Mouse (Mus musculus) layer of hippocampus, postnatal 25 days (tissue): ENCODE results near the gene Ahcy. TPM values are rescaled to one million over a fixed set of nuclear protein-coding genes. Genes with fewer than 3 reads are reported as not detected.
"Not testable (repeated sequence)": the region's sequence is repeated elsewhere in the genome, so short reads cannot be mapped to it uniquely, and the experiment has no call there.

Source experiments
- DNase-seq, 2 experiments: peaks; one replicate each; pipeline ENCODE4 v3.0.0; 2022; ENCODE audit warnings: mixed read lengths in 2 of 2, low spot score in 1 of 2; ENCODE audit errors: extremely low spot score in 1 of 2
- total RNA-seq, 2 experiments: library from RNA; stranded (reverse); gene quantifications; 2 replicates each; pipeline ENCODE4 v1.2.3; 2021

The Ahcy gene
- total RNA-seq, 2 experiments from 2014 or later, result 15.4 TPM

DNA sequence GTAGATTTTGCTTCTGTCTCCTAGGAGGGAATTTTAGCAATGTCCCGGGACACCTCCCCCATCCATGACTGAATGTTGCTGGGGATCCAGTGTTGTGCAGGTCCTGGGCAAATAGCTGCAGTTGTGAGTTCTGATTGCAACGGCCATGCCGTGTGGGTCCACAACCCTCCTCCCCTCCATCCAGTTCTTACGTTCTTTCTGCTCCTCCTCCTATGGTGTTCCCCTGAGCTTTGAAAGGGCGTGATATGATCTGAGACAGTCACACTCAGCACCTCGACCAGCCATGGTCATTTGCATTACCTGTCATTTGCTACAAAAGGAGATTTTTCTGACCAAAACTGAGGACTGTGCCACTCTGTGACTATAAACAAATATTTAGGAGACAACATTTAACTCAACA is 1.4 kb upstream of the Ahcy start:
- no peak for DNase-seq

DNA sequence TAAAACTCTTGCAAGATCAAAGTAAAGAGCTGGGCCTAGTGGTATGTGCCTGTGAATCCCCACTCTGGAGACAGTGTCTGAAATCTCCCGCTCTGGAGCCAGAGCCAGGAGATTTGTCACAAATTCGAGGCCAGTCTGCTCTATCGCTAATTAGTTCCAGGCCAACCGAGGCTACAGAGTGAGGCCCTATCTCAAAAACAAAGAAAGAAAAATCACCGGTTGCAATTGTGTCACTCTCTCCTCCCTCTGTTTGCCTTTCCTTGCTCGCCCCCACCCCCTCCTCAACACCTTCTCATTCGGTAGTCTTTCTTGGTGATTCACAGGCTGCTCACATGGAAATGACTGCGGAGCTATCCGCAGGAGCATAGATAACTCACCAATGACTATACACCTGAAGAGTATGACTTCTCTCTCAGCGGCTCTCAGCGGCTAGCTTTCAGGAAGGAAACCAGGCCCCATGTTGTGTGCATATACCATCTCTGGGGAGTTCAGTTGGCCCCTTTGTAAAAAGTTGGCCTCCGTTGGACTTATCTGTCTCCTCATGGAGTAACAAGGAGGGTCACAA is 551 bp upstream of the Ahcy start:
- no peak for DNase-seq

DNA sequence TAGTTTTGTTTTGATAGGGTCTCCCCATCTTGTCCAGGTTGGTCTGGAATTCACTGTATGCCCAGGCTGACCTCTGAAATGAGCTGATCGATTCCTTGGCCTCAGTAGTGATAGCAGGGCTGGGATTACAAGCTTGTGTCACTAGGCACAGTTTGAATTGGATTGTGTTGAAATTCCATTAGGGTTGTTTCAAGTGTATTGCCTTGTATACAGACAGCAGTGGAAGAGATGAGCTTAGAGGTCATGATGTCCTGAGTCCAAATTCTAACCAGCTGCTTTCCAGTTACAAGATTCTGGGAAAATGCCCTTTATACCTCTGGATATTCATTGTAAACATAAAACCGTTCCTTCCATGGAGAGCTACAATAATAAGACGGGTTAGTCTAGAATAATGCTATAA is 950 bp downstream of the Ahcy start:
- no peak for DNase-seq

DNA sequence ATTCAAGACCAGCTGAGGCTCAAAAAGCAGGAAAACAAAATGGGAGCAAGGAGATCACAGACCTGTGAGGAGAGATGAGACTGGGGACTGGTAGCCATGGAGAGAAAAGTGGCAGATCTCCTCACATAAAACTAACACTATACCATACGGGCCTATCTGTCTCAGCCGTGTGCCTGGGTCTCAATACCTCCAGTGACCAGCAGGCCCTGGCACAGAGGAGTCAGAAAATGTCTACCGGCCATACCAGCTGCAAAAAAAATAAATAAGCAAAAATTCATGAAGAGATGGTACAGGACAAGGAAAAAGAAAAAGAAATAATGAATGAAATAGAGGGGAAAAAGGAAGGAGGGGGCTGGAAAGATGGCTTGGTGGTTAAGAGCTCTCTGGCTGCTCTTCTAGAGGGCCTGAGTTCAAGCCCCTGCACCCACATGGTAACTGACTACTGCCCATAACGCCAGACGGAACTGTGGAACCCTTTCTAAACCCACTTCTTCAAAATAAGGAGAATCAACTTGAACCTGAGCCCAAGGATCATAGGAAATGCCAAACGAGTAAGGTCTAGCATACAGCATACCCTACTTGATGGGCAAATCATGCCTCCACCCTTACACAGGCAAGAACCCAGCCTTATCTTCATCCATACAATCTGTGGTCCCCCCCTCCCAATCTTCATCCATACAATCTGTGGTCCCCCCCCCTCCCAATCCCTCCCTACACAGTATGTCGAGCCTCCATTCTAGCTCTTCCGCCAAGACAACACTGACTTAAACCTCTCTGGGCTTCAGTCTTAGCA is 1.7 kb downstream of the Ahcy start:
- no peak for DNase-seq

DNA sequence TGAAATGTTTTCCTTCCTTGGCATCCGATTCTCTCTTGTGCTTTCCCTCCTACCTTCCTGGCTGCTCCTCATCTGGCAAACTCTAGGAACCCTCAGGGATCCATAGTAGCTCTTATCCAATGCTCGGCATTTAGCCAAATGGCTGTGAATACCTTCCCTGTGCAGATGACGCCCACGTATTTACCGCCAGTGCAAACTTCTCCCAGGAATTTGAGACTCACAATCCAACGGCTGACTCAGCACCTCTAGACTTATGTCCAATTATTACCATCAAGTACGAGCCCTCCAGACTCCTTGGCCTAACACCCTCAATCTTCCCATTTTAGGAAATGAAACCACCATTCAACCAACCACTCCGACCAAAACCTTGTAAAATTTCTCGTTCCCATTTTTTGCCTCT is 3.3 kb downstream of the Ahcy start:
- DNase-seq, result no peak

DNA sequence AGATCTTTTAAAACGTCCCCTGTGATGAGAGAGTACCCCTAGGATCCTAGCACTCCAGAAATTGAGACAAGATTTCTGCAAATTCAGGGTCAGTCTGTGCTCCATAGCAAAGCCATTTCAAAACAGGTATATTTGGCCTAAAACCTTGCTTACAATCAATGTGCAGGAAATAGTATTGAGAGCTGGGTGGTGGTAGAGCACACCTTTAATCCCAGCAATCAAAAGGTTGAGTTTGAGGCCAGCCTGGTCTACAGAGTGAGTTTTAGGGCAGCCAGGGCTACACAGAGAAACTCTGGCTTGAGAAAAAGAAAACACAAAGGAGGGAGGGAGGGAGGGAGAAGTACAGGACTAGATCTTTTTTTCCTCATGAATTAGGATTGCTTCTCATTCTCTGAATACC is 16.9 kb downstream of the Ahcy start:
- no peak for DNase-seq

DNA sequence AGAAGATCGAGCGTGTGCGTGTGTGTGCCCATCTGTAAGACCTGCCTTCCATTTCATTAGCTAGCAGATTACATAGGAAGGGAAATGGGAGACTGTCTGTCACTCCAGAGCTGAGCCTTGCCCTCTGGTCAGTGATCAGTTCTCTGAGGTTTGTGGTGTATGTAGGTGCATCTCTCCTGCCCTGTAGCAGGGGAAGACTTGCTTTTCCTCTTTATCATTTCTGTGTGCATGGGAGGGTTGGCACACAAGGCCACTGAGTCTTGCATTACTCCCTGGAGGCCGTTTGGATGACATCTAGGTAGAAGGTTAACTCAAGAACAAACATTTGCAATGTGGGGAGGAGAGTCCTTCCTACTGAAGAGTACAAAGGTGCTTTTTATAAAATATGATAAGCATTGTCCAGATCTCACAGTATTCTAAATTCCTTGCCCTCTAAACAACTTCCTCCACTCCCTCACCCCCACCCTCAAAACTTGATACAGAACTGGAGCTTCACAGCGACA is 18.2 kb downstream of the Ahcy start:
- DNase-seq, result no peak

DNA sequence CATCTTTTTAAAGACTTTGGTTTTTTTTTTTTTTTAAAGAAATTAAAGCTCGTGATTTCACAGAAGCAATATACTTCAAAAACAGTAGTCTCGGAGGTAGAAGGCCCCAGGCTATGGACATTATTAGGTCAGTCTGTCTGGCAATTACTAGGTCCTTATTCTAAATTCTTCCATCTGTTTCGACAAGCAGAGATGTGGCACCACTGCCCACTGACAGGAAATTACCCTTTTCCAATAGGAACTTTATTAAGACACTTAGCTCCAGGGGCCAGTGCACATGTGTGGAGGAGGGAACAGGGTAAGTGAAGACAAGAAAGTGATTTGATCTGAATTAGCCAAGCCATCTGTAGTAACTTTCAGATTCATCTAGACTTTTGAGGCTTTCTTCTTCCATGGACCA is 19.6 kb downstream of the Ahcy start:
- no peak for DNase-seq

DNA sequence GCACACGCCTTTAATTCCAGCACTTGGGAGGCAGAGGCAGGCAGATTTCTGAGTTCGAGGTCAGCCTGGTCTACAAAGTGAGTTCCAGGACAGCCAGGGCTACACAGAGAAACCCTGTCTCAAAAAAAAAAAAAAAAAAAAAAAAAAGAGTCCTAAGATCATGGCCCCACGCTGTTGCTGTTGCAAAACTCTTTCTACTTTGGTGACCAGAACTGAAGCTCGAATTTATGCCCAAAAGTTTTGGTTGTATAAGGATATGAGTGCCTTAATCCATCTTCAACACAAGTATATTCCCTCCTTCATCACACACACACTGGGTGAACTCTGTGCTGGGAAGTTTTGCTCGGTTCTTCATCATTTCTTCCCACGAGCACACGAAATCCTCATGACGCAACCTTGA is 20.8 kb downstream of the Ahcy start:
- DNase-seq, result not testable (repeated sequence)

DNA sequence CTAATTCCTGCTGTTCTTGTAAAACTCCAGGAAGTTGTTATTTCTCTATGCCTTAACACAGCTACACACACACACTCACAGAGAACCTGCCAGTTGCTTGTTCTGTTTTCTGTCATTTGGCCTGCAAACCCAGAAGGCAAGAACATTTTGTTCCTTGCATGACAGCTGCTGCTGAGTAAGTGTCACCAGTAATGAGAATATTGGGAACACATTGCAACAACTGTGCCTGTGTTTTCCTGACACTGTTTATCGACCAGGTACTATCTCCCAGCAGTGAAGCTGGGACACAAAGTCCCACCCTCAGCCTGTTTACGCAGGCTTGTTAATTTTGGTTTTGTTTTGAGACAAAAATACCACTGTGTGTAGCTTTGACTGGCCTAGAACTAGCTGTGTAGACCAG is 21.6 kb downstream of the Ahcy start:
- DNase-seq, result no peak

DNA sequence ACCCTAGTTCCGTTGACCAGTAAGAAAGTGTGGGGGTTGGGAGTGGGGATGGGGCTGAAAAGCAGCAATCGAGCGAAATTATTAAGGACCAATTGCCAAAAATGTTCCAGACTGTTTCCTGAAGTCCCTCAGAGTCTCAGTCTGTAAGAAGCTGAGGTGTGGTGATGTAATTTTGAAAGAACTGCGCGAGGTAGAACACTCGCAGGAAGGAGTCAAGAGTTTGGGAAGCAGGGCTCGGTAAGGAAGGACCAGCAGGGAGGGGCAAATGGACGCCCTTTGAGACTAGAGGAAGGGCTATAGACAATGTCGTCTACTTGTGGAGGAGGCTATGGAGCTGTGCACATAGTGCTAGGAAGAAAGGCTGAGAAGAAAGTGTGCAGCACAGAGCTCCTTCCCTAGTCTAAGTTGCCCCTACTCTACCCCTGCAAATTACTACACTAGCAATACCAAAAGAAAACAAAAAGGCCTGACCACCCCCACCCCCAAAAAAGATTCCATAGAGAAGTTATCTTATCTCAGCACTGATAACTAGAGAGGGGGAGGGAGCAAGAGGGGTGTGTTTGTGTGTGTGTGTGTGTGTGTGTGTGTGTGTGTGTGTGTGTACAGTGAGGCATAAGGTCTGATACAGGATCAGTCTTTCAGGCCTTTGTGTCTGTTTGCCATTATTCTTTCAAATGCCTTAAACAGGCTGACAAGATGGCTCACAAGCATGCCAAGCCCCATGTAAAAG is 22.5 kb downstream of the Ahcy start:
- no peak for DNase-seq

DNA sequence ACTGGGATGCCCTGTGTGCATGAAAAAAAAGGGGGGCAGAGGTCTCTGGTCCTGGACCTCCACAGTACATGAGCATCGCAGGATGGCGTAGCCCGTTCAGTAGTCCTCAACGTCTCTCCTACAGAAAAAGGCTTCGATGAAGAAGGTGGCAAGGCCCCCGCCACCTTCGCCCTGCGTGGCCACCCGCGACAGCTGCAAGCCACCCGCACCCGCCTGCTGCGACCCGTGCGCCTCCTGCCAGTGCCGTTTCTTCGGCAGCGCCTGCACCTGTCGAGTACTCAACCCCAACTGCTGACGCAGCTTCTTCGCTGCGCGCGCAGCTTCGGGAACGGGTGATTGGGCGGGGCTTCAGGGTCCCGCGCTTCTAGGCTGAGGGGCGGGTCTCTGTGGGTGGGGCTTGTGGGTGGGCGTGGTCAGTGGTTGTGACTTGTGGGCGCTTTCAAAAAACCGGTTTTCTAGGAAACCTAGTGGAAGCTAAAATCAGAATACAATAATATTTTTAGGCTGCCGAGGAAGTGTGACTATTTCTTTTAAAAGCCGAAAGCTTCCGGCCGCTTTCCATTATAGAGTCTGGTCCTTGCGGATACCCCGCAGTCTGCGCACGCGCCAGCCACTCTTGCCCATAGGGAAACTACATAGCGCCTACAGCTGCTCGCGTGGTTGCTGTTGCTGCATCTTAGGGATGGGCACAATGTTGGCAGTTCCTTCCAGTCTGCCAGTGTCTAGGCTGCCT is 23.6 kb downstream of the Ahcy start:
- peak; percentile 91 to 92 for DNase-seq

DNA sequence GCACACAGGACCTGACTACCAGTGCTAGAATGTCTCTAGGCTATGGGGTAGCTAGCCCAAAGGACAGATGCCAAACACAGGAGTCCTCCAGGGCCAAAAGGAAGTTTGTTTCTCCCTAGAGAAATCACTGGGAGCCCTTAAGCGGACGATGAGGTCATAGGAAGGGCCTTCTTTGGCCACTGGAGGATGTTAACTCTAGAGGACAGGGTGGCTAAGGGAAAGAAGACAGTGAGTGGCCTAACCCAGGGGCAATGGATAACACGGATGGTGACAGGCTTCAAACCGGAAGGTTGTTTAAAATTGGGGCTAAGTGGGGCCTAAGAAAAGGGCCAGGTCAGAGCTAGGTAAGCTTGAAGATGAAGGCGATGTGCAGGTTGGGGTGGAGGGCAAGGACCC is 24.2 kb downstream of the Ahcy start:
- no peak for DNase-seq

DNA sequence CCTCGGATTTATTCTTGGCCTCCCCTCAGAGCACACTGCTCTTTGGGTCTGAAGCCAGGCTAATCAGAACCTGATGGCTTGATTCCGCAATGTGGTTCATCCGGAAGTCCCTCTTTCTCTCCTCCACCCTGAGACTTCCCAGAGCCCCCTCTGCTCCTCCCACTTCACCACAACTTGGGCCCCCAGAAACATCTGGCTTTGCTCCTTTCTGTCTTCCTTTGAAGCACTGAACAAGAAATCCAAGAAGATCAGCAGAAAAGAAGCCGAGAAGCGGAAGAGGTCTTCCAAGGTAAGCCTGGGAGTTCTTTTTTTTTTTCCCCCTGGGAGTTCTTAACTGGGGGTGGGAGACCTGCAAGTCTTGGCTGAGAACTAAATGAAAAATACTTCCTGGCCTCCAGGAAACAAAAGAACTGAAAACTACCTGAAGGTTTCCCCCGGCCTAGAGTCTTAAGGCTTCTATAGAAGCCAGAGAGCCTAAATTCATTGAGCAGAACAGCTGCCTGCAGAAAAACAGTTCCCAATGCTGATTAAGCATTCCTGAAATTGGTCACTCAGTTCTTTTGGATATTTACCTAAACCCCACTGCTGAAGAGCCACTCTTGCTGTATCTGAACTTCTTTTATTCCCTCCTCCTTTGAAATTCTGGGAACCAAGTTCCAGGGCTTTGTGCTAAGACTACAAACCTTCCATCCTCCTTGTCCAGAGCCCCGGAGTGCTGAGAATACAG is 26.7 kb downstream of the Ahcy start:
- no peak for DNase-seq

DNA sequence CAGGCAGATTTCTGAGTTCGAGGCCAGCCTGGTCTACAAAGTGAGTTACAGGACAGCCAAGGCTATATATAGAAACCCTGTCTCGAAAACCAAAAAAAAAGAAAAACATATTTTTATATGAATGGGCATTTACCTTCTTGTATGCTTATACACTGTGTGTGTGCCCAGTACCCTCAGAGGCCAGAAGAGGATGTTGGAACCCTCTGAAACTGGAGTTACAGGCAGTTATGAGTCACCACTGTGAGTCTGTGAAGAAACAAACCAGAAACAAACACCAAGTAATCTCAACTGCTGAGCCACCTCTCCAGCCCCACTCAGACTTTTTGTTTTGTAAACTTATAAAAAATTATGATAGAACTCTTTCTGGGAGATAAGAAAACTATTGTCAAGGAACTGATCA is 27.5 kb downstream of the Ahcy start:
- no peak for DNase-seq

DNA sequence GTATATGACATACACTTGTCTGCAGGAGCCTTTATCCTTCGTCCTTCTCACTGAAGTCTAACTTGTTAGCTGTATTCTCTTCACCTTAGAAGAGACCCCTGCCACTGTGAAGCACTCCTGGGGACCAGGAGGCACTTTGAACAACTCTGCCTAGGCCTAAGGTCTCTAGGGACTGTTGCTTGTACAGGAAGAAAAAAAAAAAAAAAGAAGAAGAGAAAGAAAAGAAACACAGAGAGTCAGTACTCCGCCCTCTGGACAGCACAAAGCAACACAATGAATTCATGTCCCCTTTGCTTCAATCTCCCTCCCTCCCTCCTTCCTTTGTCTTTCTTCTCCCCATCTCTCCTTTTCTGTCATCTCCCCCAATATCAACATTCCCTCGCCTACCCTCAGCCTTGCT is 29.2 kb downstream of the Ahcy start:
- DNase-seq, result no peak

DNA sequence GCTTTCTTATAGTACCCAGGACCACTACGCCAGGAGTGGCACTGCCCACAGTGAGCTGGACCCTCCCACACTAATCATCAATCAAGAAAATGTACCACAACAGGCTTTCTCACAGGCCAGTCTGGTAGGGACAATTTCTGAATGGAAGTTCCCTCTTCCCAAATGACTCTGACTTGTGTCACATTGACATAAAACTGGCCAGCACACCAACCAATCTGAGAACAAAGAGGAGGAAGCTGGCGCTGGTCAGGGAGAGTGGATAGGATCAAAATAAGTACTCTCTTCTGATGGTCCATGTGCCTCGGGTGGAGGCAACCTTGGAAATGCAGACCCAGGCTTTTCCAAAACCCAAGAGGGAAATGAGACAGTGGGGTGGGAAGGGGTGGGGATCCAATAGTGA is 29.8 kb downstream of the Ahcy start:
- no peak for DNase-seq

DNA sequence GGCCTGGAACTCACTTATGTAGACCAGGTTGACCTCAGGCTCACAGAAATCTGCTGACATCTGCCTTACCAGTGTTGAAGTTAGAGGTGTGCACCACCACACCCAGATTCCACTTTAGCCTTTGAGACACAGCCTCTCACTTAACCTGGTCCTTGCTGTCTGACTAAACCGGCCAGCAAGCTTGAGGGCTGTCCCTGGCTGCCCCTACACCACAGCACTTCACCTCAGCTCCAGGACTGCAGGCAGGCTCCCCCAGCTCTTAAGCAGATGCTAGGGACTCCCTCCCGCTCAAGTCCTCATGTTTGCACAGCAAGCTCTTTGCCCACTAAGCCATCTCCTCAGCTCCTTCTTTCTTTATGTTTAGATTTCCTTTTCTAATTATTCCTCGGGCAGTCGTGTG is 34.3 kb downstream of the Ahcy start:
- DNase-seq, result no peak

DNA sequence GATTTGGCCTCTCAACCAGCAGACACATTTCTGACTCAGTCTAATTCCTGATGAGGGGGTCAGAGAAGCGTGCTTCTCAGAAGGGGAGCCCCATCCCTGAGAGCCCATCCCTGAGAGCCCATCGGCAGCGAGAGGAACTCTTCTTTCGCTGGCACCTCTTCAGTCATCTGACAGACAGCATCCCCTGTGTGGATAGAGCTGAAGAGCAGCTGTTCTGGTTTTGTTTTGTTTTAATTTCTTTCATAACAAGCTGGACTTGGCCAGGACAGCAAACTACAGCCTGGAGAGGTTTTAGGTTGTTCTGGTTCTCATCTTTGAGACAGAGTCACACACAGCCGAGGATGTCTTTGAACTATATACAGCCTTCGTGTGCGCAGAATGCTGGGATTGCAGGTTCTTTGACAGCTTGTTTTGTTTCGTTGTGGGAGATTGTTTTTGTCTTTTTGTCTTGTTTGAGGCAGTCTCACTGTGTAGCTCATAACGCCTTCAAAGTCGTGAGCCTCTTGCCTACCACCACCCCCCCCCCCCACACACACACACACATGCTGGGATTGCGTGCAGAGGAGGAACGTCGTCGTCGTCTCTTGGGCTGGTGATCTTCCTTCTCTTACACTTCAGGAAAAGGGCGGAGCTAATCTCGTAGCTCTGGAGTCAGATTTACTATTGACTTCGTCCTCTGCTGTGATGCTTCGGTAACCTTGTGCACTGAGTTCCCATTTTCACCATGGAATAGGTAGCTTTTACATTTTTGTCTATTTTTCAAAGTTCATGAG is 41.2 kb downstream of the Ahcy start:
- no peak for DNase-seq

DNA sequence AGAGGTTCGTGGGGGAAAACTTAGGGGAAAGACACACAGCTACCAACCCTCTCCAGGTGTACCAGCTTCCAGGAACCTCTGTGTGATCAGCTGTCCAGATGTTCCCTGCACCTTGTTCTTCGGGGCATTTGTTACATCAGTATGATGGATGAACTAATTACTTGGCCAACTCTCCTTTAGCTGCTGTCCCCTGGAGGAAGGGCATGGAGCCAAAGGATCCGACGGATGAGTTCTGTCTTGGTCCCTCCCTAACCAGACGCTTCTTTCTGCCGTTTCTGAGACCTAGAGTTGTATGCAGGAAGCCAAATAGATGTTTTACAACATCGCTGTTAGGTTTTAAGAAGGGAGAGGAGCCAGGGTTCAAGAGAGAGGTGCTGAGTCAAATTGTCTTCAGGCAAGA is 43.5 kb downstream of the Ahcy start:
- DNase-seq, result no peak
